Mouse (Mus musculus): ENCODE measurements around the gene Metap1d.

GRCm38 (mm10) chr2:71550330-71550729, 97.3 kb downstream of the Metap1d start:
- TF ChIP-seq CTCF (IDR thresholded peaks at IDR 0.05; ENCODE audit: extremely low read depth, insufficient read depth, low read length) (no peak), POLR2A (IDR thresholded peaks at IDR 0.05; ENCODE audit: extremely low read depth, insufficient read depth, low read length) (no peak)

All from cortical plate, adult 2 months (tissue).